Mouse (Mus musculus) embryonic facial prominence, embryonic 10.5 days (tissue): Measurements from ENCODE around the gene Rfx3. TPM values are rescaled to one million over a fixed set of nuclear protein-coding genes. Genes with fewer than 3 reads are reported as not detected.

Source experiments
- DNase-seq: peaks from one replicate; pipeline ENCODE4 v3.0.0-alpha.2; 2017; ENCODE audit warnings: low spot score
- H3K27ac ChIP-seq: fragments of 300-500 bp; sonication (generic); replicated peaks from 2 replicates; pipeline ENCODE4 v1.5.1; 2016; ENCODE audit warnings: mild to moderate bottlenecking
- H3K27me3 ChIP-seq: fragments of 300-500 bp; sonication (generic); replicated peaks from 2 replicates; pipeline ENCODE4 v1.6.1; 2016; ENCODE audit warnings: low read depth, mild to moderate bottlenecking; ENCODE audit not compliant: poor library complexity, severe bottlenecking
- H3K36me3 ChIP-seq: fragments of 300-500 bp; sonication (generic); replicated peaks from 2 replicates; pipeline ENCODE4 v1.6.1; 2016; ENCODE audit warnings: mild to moderate bottlenecking, moderate library complexity
- H3K4me1 ChIP-seq: fragments of 300-500 bp; sonication (generic); 2 replicates; pipeline ENCODE4 v1.6.1; 2016
- H3K4me3 ChIP-seq: fragments of 300-500 bp; sonication (generic); 2 replicates; pipeline ENCODE4 v1.5.1; 2016; ENCODE audit warnings: mild to moderate bottlenecking, moderate library complexity
- H3K9me3 ChIP-seq: fragments of 300-500 bp; sonication (generic); 2 replicates; pipeline ENCODE4 v1.6.1; 2016; ENCODE audit warnings: mild to moderate bottlenecking
- WGBS: fragments of 180-500 bp; shearing (Covaris S2); methylation state at CpG from one replicate; pipeline ENCODE4 v1.1.7; 2016; 5-methylcytosine and 5-hydroxymethylcytosine counted together
- polyA plus RNA-seq: library from polyadenylated mRNA; unstranded; fragments of >200 nt; fragmentation: Nextera tagmentation; extraction: Ambion mirVana; gene quantifications from 2 replicates; pipeline ENCODE4 v1.2.1, GENCODE M21; 2016

The Rfx3 gene
- polyA plus RNA-seq, result 18.4 and 19.2 TPM in 2 replicates

DNA sequence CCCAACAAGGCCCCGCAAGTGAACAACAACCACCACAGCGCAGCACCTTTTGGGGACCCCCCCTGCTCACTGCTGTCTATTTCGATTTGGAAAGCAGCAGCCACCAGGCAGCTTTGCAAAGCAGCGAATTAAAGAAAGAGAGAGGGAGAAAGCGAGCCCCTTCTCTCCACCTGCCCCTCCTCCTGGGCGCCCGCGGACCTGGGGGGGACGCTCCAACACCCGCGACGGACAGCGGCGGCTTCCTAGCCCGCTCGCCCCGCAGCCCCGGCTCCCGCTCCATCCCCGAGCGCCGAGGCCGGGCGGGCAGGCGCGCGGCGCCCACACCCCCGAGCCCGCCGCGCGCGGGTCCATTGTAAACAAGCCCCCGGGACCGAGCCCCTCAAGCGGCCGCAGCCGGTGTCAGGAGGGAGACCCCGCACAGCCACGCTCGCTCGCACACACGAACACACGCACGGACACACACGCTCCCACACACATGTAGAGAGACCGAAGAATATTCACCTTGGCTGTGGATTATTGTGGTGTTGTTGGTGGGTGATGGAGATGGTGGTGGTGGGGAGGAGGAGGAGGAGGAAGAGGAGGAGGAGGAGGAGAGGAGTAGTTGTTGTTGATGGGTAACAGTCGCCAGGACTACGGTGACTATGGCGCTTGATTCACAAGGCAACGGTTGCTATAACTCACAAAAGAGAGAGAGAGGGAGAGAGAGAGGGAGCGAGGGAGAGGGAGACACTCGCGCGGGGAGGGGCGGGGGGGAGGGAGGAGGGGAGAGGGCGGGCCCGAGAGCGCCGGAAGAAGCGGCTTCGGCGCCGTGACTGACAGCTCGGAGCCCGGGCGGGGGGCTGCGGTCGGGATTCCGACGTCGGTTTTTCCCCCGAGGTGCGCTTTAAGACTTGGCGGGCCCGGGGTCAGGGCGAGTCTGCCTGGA lies at the start of gene Rfx3:
Rfx3 (minus strand) TSS at position 696 of the 925 bp plus-strand sequence.
- H3K27ac ChIP-seq, result peak within 1 kb of the TSS; percentile 99
- no peaks in the 10 kb centered on the region for H3K36me3 ChIP-seq
- under 1% methylated on average over 78 of the region's 78 CpGs for WGBS
- DNase-seq, result peak; percentile 92
- H3K9me3 ChIP-seq, result no peaks in the 10 kb centered on the region
- peaks cover 10% of the 10 kb centered on the region; the same call in 1 of the 2 replicates for H3K4me1 ChIP-seq
- no peaks in the 10 kb centered on the region for H3K27me3 ChIP-seq
- H3K4me3 ChIP-seq, result peak within 1 kb of the TSS; percentile 95

DNA sequence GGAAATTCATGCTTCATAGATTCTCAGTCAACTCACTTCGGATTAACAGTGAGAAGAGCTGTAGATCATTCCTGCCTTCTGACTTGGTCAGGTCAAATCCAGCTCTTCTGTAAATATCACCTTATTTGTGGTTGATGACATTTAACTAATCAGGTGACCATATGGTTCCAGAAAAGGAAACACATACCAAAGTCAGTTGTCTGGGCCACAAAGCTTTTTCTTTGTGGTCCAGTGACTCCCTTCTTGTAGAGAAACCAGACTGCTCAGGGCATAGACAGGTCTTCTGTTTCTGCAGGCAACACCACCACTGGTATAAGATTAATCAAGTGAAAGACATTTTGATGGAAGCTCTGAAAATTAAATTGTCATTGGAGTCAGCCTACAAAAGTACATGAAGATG lies 41.1 kb upstream of the Rfx3 start:
- H3K27ac ChIP-seq, result no peak overlapping the region
- H3K36me3 ChIP-seq, result no peaks in the 10 kb centered on the region
- H3K9me3 ChIP-seq, result no peaks in the 10 kb centered on the region
- no peaks in the 10 kb centered on the region for H3K4me1 ChIP-seq
- H3K4me3 ChIP-seq, result no peak overlapping the region
- no peaks in the 10 kb centered on the region for H3K27me3 ChIP-seq
- 87% methylated on average over 1 of the region's 1 CpGs for WGBS
- DNase-seq, result no peak

DNA sequence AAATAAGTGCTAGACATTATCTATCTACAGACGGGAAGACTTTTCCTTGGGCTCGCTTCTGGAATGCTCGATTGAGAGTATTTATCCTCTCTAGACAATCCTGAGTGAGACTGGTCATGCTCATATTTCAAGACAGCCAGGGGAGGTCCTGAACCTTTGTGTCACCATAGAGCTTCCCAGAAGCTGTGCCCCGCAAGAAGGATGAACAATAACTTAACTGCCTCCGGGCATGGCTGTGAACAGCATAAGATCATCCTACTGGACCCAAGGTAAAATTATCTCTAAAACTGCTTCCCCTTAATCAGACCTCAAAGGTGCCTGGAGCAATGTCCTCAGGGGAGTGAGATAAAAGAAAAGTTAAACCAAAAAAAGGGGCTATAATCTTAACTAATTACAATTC lies 40.6 kb upstream of the Rfx3 start:
- Histone ChIP-seq H3K27ac (no peak overlapping the region), H3K4me3 (no peak overlapping the region), H3K9me3 (no peaks in the 10 kb centered on the region), H3K27me3 (no peaks in the 10 kb centered on the region), H3K36me3 (no peaks in the 10 kb centered on the region), H3K4me1 (no peaks in the 10 kb centered on the region)
- DNase-seq, result no peak
- 79% methylated on average over 5 of the region's 5 CpGs for WGBS

DNA sequence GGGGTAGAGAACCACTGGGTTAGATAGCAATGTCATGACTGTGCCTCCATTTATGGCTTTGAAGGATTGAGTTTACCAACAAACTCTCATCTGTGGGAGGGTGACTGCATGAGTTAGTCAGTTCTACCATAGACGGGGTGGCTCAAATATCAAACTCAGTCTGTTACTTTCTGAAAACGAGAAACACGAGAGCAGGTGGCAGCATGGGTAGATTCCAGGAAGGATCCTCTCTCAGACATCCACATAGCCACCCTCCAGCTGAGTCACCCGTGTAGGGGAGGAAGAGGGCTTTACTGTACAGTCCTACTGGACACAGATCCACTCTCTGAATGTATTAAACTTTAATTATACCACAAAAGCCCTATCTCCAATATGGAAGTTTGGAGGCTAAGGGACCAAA lies 38.3 kb upstream of the Rfx3 start:
- Histone ChIP-seq H3K4me1 (no peaks in the 10 kb centered on the region), H3K4me3 (no peak overlapping the region), H3K27me3 (no peaks in the 10 kb centered on the region), H3K27ac (no peak overlapping the region), H3K36me3 (no peaks in the 10 kb centered on the region), H3K9me3 (no peaks in the 10 kb centered on the region)
- 85% methylated on average over 4 of the region's 4 CpGs for WGBS
- DNase-seq, result no peak

DNA sequence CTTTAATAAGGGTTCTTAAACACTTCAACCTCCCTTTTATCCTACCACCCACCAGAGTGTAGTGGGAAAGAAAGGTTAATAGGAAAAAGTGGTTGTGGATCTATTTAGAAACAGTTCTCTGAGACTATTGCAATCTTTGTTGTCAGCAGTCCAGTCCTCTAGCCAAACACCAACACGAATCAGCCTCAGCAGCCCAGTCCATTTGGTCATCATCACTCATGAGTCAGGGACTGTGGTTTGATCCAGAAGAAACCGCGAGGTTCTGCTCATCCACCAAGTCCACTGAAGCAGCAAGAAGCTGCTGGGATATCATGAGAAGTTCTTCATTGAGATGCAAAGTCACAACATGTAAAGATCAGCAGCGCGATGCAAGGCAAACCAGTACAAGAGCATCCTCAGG lies 35.8 kb upstream of the Rfx3 start:
- no peaks in the 10 kb centered on the region for H3K36me3 ChIP-seq
- H3K27me3 ChIP-seq, result no peaks in the 10 kb centered on the region
- no peak overlapping the region for H3K4me3 ChIP-seq
- no peaks in the 10 kb centered on the region for H3K4me1 ChIP-seq
- H3K9me3 ChIP-seq, result no peaks in the 10 kb centered on the region
- 92% methylated on average over 5 of the region's 5 CpGs for WGBS
- H3K27ac ChIP-seq, result no peak overlapping the region
- no peak for DNase-seq

DNA sequence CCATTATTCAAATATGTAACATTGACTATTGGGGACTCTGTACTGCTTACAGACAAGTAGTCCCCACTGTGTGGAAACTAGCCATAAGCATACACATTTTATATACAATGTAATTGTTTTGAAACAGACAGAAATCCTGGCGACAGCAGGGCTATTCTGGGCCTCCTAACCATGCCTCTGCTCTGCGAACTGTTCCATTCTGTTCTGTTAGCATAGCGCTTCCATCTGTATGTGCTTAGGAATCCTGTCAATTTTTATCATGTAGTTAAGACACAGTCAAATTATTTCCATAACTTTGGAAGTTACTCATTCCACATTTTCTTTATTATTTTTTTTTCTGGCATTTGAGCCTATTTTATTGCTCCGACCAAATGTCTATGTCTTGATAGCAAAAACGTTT lies 34.0 kb upstream of the Rfx3 start:
- Histone ChIP-seq H3K36me3 (no peaks in the 10 kb centered on the region), H3K27me3 (no peaks in the 10 kb centered on the region), H3K4me1 (no peaks in the 10 kb centered on the region), H3K9me3 (no peaks in the 10 kb centered on the region), H3K27ac (no peak overlapping the region), H3K4me3 (no peak overlapping the region)
- DNase-seq, result no peak
- 78% methylated on average over 5 of the region's 5 CpGs for WGBS

DNA sequence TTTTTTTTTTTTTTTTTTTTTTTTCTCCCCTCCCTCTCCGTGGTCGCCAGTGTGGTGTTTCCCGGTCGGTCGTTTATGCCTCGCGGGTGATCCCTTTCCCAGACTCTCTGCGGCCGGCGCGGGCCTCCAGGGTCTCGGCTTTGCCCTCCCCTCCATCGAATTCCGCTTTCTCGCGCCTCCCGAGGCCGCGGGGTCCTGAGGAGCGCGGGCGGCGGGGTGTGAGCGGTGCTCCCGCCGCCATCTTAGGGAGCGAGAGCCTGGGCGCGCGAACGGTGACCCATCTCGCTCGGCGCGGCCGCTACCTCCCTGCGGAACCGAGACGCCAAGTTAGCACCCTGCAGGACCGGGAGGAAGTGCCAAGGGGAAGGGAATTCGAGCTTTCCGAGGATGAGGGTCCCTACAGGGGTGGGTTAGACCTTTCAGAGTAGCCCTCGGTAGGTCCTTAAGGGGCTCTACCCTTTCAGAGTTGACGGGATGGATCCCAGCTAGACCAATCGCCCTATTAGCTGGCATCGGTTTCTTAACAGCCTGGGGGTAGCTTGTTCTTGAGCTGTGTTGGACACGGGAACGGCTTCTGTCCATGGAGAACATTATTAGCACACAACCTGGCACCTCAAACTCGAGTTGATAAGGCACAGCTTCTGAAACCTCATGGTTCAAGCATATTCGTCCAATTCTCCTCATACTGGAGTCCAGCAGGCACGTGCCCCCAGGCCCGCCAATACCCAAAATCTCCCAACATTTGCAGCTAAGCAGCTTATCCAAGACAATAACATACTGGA lies 943 bp upstream of the Rfx3 start:
- WGBS, result under 1% methylated on average over 52 of the region's 52 CpGs

DNA sequence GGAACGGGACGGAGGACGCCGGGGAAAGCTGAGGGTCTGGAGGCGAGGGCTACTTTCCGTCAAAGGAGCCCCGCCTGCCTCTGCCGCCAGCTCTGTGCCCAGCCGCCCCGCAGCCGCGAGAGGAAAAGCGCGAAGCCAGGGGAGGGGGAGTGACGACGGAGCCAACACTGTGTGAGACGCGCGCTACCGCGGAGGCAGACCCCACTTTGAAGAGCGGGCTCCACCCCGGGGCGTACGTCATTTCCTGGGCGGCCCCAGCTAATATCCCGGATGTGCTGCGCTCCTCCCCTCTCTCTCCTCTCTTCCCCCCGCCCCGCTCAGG lies 391 bp upstream of the Rfx3 start:
- peak overlapping the region; percentile 99 for H3K27ac ChIP-seq
- WGBS, result 0% methylated on average over 30 of the region's 30 CpGs
- DNase-seq, result peak; percentile 98
- peak overlapping the region; percentile 95 for H3K4me3 ChIP-seq
- no peaks in the 10 kb centered on the region for H3K36me3 ChIP-seq
- H3K4me1 ChIP-seq, result peaks cover 10% of the 10 kb centered on the region; the same call in 1 of the 2 replicates
- H3K27me3 ChIP-seq, result no peaks in the 10 kb centered on the region
- H3K9me3 ChIP-seq, result no peaks in the 10 kb centered on the region

More for the DNA sequence above, 943 bp upstream of the Rfx3 start:
- Histone ChIP-seq H3K27ac (peak overlapping the region; percentile 99), H3K27me3 (no peaks in the 10 kb centered on the region), H3K9me3 (no peaks in the 10 kb centered on the region), H3K4me1 (peaks cover 10% of the 10 kb centered on the region; the same call in 1 of the 2 replicates), H3K36me3 (no peaks in the 10 kb centered on the region), H3K4me3 (peak overlapping the region; percentile 95)
- no peak for DNase-seq

DNA sequence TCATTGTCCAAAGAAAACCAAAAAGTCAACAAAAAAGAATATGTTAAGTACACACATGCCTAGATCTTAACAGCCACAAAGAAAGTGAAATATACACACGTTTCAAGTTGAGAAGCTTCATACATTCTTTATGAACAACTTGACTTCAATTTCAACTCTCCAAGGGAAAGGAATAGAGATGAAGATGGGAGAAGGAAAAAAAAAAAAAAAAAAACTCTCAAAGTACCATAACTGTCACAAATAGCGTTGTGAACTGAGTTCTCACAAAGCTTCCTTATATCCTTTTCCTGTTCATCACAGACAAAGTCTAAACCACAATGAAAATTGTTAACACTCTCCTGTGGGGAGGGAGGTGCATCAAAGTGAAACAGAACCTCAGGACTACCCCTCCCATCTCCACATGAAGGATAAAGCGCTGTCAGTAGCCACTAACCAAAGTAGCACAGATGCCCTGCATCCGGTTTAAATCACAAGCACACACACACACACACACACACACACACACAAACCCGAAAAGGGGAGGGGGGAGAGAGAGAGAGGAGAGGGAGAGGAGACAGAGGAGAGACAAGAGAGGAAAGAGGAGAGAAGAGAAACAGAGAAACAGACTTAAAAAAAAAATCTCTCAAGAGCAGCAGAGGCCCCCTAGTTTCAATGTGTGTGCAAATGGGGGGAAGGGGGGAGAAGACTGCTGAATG lies 1.2 kb downstream of the Rfx3 start:
- H3K27me3 ChIP-seq, result no peaks in the 10 kb centered on the region
- H3K4me3 ChIP-seq, result peak overlapping the region; percentile 95
- H3K4me1 ChIP-seq, result peaks cover 10% of the 10 kb centered on the region; the same call in 1 of the 2 replicates
- peak overlapping the region; percentile 99 for H3K27ac ChIP-seq
- under 1% methylated on average over 5 of the region's 5 CpGs for WGBS
- H3K9me3 ChIP-seq, result no peaks in the 10 kb centered on the region
- H3K36me3 ChIP-seq, result no peaks in the 10 kb centered on the region
- peak; percentile 70 for DNase-seq

DNA sequence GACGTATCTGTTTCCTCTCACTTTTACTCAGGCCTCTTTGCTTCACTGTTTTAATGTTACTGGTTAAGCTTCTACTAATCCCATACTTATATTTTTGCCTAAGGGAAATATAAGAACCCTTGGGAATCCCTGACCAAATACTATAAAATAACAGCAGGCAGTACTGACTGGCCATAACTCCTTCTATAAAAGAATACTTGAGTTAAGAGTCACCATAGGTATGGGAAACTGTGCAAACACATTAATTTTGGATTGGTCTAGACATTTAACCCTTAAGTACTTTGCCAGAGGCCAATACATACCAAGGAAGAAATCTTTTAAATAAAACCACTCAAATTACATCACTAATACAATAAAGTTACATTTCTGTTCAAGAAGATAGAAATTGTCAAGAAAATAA lies 6.8 kb downstream of the Rfx3 start:
- H3K4me1 ChIP-seq, result peaks cover 4% of the 10 kb centered on the region; the same call in 1 of the 2 replicates
- no peak overlapping the region for H3K27ac ChIP-seq
- no peaks in the 10 kb centered on the region for H3K36me3 ChIP-seq
- DNase-seq, result no peak
- WGBS, result 50% methylated on average over 1 of the region's 1 CpGs
- H3K27me3 ChIP-seq, result no peaks in the 10 kb centered on the region
- H3K4me3 ChIP-seq, result no peak overlapping the region
- no peaks in the 10 kb centered on the region for H3K9me3 ChIP-seq

DNA sequence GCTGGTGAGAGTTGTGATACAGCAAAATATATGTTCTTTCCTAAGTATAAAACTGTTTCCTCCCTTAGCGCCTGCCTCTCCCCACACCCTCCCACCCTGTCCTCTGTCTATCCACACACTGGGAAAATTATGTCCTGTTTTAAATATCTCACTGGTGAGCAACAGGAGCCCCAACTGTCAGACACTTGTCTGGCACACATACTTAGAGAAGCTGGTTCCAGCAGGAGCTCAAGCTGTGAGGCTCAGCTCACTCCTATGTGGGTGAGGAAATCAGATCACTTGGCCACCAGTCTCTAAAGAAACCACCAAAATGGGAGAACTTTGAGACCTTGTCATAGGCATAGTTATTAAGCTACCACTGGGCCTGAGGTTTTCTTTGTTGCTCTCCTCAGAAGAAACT lies 7.5 kb downstream of the Rfx3 start:
- Histone ChIP-seq H3K9me3 (no peaks in the 10 kb centered on the region), H3K4me3 (no peak overlapping the region), H3K4me1 (peaks cover under 1% of the 10 kb centered on the region; the same call in 1 of the 2 replicates), H3K27me3 (no peaks in the 10 kb centered on the region), H3K27ac (no peak overlapping the region), H3K36me3 (no peaks in the 10 kb centered on the region)
- DNase-seq, result no peak
- 75% methylated on average over 1 of the region's 1 CpGs for WGBS

DNA sequence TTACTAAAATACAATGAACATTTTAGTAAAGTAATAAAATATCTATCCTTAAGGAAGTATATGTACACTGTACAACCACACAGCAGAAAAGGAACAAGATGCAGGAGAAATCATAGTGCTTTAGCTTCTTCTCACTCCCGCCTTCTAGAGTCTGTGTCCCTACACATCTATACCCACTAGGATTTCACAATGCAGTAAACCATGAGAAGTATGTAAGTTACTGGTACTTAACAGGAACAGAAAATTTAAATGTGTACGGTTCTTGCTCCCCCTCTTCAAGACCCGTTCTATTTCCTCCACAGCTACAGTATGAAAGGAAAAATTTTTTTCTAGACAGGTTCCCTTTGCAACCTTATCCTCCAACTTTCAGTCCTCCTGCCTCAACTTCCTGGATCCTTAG lies 8.3 kb downstream of the Rfx3 start:
- Histone ChIP-seq H3K36me3 (no peaks in the 10 kb centered on the region), H3K4me3 (no peak overlapping the region), H3K4me1 (no peaks in the 10 kb centered on the region), H3K27ac (no peak overlapping the region), H3K27me3 (no peaks in the 10 kb centered on the region), H3K9me3 (no peaks in the 10 kb centered on the region)
- WGBS, result 85% methylated on average over 3 of the region's 3 CpGs
- DNase-seq, result no peak
